Mouse (Mus musculus) forebrain, embryonic 10.5 days (tissue): ENCODE results near the gene Neil1. TPM values are rescaled to one million over a fixed set of nuclear protein-coding genes. Genes with fewer than 3 reads are reported as not detected.

ENCODE experiments used
- DNase-seq: peaks from one replicate; pipeline ENCODE4 v3.0.0-alpha.2; 2017; ENCODE audit warnings: low spot score; ENCODE audit errors: extremely low spot score
- H3K27ac ChIP-seq: fragments of 300-500 bp; sonication (generic); 2 replicates; pipeline ENCODE4 v1.5.1; 2016; ENCODE audit warnings: mild to moderate bottlenecking
- H3K27me3 ChIP-seq: fragments of 300-500 bp; sonication (generic); 2 replicates; pipeline ENCODE4 v1.6.1; 2016; ENCODE audit warnings: mild to moderate bottlenecking; ENCODE audit not compliant: poor library complexity, severe bottlenecking
- H3K36me3 ChIP-seq: fragments of 300-500 bp; sonication (generic); replicated peaks from 2 replicates; pipeline ENCODE4 v1.6.1; 2016; ENCODE audit warnings: mild to moderate bottlenecking, moderate library complexity
- H3K4me1 ChIP-seq: fragments of 300-500 bp; sonication (generic); 2 replicates; pipeline ENCODE4 v1.6.1; 2016
- H3K4me3 ChIP-seq: fragments of 300-500 bp; sonication (generic); 2 replicates; pipeline ENCODE4 v1.5.1; 2016; ENCODE audit warnings: mild to moderate bottlenecking, moderate library complexity
- H3K9me3 ChIP-seq: fragments of 300-500 bp; sonication (generic); 2 replicates; pipeline ENCODE4 v1.6.1; 2016; ENCODE audit warnings: mild to moderate bottlenecking, moderate library complexity
- WGBS: fragments of 180-500 bp; shearing (Covaris S2); methylation state at CpG from one replicate; pipeline ENCODE4 v1.1.7; 2016; 5-methylcytosine and 5-hydroxymethylcytosine counted together
- polyA plus RNA-seq: library from polyadenylated mRNA; unstranded; fragments of >200 nt; fragmentation: Nextera tagmentation; extraction: Ambion mirVana; gene quantifications from 2 replicates; pipeline ENCODE4 v1.2.1, GENCODE M21; 2016

Neil1 gene
- polyA plus RNA-seq, 1 experiment from 2014 or later, result 6.0 TPM

GRCm38 (mm10) chr9:57150192-57150591 lies 2.1 kb upstream of the Neil1 start:
- no peaks in the 10 kb centered on the region for H3K27me3 ChIP-seq
- no peak overlapping the region for H3K27ac ChIP-seq
- H3K9me3 ChIP-seq, result no peaks in the 10 kb centered on the region
- no peak overlapping the region for H3K4me3 ChIP-seq
- H3K36me3 ChIP-seq, result peaks cover 10% of the 10 kb centered on the region
- peaks cover 21% of the 10 kb centered on the region for H3K4me1 ChIP-seq
- WGBS, result 90% methylated on average over 5 of the region's 5 CpGs
- DNase-seq, result no peak

- Histone ChIP-seq H3K4me3 (peak overlapping the region; percentile 65), H3K9me3 (no peaks in the 10 kb centered on the region), H3K27ac (peak overlapping the region; percentile 88), H3K4me1 (peaks cover 21% of the 10 kb centered on the region), H3K27me3 (no peaks in the 10 kb centered on the region), H3K36me3 (peaks cover 7% of the 10 kb centered on the region)
- no peak for DNase-seq
- WGBS, result 72% methylated on average over 6 of the region's 6 CpGs
These were observed 916 bp upstream of the Neil1 start for GRCm38 (mm10) chr9:57149021-57149420.

DNA sequence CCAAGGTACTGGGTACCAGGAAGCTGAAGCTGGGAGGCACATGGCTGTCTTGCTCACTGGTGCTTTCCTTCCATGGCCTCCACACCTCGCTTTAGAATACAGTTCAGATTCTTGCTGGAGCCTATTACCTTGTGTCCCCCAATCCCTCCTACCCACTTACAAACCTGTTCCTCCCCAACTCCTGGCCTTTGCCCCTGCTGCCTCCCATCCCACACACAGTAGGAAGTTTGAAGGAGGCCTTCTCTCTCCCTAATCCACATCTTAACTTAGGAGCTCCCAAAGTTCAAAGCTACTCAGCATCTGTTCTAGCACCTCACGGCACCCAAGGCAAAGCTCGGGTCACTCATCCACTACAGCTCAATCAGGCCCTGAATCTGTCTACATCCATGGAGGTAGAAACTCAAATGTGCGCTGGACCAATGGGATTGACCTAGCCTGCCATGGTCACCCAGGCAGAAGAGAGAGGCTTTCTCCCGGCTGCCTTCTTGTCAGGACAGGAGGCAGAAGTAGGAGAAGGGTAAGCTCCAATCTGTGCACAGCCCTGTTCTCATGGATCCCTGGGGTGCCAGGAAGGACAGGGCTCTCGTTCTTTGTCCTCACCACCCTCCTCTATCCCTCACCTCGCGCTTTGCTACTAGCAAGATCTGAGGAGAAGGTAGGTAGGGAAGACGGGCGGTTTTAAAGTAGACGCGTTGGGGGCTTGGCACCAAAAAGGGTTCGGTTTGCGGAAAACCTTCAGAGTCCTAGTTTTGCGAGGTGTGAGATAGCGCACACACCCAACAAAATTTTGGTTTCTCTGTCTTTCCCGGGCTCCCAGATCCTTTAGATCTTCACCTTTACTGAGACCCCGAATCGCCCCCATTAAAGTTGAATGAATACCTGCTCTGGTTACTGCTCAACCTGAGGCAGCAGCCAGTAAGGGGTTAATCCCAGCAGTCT lies 631 bp downstream of the Neil1 start:
- peak overlapping the region; percentile 65 for H3K4me3 ChIP-seq
- DNase-seq, result peak; percentile 44
- H3K27ac ChIP-seq, result peak overlapping the region; percentile 88
- H3K9me3 ChIP-seq, result no peaks in the 10 kb centered on the region
- H3K4me1 ChIP-seq, result peaks cover 21% of the 10 kb centered on the region
- WGBS, result 8% methylated on average over 19 of the region's 19 CpGs
- no peaks in the 10 kb centered on the region for H3K27me3 ChIP-seq
- peaks cover 22% of the 10 kb centered on the region for H3K36me3 ChIP-seq

DNA sequence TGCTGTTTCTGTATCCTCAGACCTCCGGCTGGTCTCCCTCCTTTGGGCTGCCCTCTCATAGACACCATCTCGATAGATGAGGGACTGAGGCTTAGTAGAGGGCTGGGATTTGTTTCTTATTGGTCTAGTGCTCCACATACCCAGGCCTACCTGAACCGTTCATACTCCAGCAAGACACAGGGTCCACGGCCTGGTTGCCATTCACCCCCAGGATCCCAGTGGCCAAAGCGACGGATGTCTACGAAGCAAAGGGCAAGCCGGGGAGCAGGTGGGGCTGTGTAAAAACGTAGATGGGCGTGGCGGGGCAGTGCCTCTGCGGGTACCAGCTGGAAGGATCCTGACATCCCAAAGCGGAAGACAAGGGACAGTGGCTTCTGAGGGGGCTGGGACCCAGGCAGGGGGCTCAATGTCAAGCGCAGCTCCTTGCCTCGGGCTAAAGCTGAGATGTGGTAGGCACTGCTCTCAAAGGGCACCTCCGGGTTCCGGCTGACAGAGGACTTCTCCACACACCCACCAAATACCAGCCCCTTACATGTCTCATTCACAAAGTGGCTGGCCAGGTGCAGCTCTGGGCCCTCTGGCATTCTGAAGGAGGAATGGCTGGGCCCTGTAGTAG lies 1.5 kb downstream of the Neil1 start:
- no peak for DNase-seq
- Histone ChIP-seq H3K36me3 (peaks cover 31% of the 10 kb centered on the region), H3K27ac (no peak overlapping the region), H3K27me3 (no peaks in the 10 kb centered on the region), H3K4me1 (peaks cover 21% of the 10 kb centered on the region), H3K4me3 (peak overlapping the region; percentile 65), H3K9me3 (no peaks in the 10 kb centered on the region)
- 91% methylated on average over 17 of the region's 17 CpGs for WGBS

DNA sequence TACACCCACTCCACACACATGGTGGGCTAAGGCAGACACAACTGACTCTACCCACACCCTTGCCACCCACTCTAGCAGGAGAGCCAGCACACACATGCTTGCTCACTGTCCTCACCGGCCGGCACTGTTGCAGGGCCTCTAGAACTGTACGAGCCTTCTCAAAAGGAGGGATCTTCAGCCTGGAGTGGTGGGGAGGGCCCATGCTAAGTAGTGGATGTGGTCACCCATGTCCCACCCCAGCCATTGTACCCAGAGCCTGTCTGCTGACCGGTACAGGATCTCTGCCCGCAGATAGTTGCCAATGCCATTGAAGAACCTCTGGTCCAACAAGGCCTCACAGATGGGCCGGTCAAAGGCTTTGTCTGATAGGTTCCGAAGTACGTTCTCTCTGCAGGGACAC lies 3.3 kb downstream of the Neil1 start:
- Histone ChIP-seq H3K4me1 (peaks cover 21% of the 10 kb centered on the region), H3K27me3 (no peaks in the 10 kb centered on the region), H3K9me3 (no peaks in the 10 kb centered on the region), H3K4me3 (no peak overlapping the region), H3K27ac (no peak overlapping the region), H3K36me3 (peaks cover 48% of the 10 kb centered on the region)
- no peak for DNase-seq
- WGBS, result 98% methylated on average over 8 of the region's 8 CpGs

DNA sequence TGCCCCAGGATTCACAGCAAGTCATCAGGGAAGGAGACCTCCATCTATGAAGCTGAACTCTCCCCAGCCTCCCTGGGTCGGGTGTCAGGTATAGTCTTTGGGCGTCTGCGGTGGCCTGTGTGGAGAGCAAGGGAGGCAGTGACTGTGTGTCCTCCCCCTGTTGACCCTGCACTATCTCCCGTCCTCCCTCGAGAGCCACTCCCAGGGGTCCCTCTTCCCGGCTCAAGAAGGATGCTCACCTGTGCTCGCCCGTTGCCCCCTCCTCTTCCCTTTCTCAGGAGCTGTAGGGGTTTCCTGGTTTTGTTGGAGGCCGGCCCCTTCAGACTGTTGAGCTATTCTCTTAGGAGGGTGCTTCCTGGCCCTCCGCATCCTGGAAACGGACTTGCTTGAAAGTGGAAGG lies 4.9 kb downstream of the Neil1 start:
- WGBS, result 90% methylated on average over 11 of the region's 11 CpGs
- H3K27ac ChIP-seq, result no peak overlapping the region
- H3K4me1 ChIP-seq, result peaks cover 12% of the 10 kb centered on the region
- H3K36me3 ChIP-seq, result peaks cover 64% of the 10 kb centered on the region
- no peak overlapping the region for H3K4me3 ChIP-seq
- H3K27me3 ChIP-seq, result no peaks in the 10 kb centered on the region
- H3K9me3 ChIP-seq, result no peaks in the 10 kb centered on the region
- no peak for DNase-seq

DNA sequence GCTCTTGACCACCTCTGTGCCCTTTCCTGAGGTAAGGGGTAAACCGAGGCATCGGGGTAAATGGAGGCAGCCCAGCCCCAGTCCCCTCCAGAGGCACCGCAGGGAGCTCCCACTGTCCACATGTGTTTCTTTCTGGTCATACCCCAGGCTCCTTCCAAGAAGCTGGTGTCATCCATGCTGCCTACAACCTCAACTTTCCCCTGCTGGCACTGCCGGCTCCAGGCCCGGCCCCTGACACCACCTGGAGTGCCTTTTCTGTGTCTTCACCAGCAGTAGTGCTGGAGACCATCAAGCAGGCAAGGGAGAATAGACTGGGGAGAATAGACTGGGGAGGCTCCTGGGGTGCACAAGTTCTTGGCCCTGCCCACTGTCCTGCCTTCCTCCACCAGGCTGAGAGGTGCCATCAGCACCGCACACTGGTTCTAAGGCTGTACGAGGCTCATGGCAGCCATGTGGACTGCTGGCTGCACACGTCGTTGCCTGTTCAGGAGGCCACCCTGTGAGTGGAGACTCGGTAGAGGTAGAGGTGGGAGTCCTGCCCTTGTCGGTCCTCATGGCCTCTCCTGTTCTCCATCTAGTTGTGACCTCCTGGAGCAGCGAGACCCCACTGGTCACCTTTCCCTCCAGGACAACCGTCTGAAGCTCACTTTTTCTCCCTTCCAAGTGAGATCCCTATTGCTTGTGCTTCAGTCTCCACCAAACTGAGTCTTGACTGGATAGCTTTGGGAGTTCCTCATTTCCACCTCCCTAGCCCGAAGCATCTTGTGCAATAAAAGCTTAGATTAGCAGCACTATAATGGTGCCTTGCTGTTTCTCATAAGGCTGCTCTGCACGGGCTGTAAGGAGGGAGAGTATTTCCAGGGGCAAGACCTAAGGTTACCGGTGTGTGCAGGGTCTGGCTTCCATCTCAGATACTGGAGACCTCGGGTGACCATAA lies 6.4 kb downstream of the Neil1 start:
- no peak overlapping the region for H3K4me3 ChIP-seq
- no peaks in the 10 kb centered on the region for H3K9me3 ChIP-seq
- H3K27ac ChIP-seq, result no peak overlapping the region
- no peaks in the 10 kb centered on the region for H3K27me3 ChIP-seq
- DNase-seq, result no peak
- H3K36me3 ChIP-seq, result peaks cover 80% of the 10 kb centered on the region
- peaks cover 2% of the 10 kb centered on the region; the same call in 1 of the 2 replicates for H3K4me1 ChIP-seq
- WGBS, result 92% methylated on average over 17 of the region's 17 CpGs

GRCm38 (mm10) chr9:57139571-57139970 lies 8.5 kb downstream of the Neil1 start:
- Histone ChIP-seq H3K27me3 (no peaks in the 10 kb centered on the region), H3K9me3 (no peaks in the 10 kb centered on the region), H3K27ac (no peak overlapping the region), H3K36me3 (peaks cover 99% of the 10 kb centered on the region), H3K4me1 (no peaks in the 10 kb centered on the region), H3K4me3 (no peak overlapping the region)
- WGBS, result 97% methylated on average over 5 of the region's 5 CpGs
- no peak for DNase-seq

DNA sequence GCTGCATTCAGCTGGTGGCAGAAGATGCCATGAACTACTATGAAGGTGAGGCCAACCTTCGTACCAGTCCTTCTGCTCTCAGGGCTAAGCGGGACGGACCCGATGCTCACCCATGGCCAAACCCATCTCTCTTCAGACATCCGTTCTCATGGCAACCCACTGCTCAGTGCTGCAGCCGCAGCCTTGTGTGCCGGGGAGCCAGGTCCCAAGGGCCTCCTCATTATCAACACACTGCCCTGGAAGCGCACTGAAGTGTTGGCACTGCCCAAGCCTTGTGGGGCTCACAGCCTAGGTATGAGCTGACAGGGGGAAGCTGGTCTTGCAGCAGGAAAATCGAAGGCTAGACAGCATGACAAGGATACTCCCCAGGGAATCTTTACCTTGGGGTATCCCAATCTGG lies 9.0 kb downstream of the Neil1 start:
- Histone ChIP-seq H3K4me1 (no peaks in the 10 kb centered on the region), H3K36me3 (peaks cover 97% of the 10 kb centered on the region), H3K27ac (no peak overlapping the region), H3K27me3 (no peaks in the 10 kb centered on the region), H3K9me3 (no peaks in the 10 kb centered on the region), H3K4me3 (no peak overlapping the region)
- WGBS, result 92% methylated on average over 9 of the region's 9 CpGs
- DNase-seq, result no peak

DNA sequence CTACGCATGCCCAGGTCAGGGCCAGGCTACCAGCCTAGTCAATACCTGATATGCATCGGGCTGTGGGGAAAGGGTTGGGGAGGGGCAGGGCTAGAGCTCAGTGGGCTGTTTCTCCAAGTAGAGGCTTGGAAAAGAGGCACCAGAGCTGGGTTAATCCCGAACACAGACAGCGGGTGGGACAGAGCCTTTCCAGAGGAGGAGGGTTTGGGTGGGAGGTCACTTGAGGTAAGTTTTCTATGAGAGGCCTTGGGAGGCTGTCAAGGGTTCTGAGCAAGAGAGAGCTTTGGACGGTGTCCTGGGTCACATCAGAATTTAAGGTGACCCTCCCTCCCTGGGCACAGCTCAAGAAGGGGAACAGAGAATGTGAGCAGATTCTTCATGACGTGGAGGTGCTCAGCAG lies 9.6 kb downstream of the Neil1 start:
- Histone ChIP-seq H3K4me3 (no peak overlapping the region), H3K27me3 (no peaks in the 10 kb centered on the region), H3K27ac (no peak overlapping the region), H3K36me3 (peaks cover 92% of the 10 kb centered on the region), H3K4me1 (no peaks in the 10 kb centered on the region), H3K9me3 (no peaks in the 10 kb centered on the region)
- 95% methylated on average over 6 of the region's 6 CpGs for WGBS
- DNase-seq, result no peak

GRCm38 (mm10) chr9:57137777-57138176 lies 10.3 kb downstream of the Neil1 start:
- H3K4me1 ChIP-seq, result no peaks in the 10 kb centered on the region
- H3K4me3 ChIP-seq, result no peak overlapping the region
- no peaks in the 10 kb centered on the region for H3K9me3 ChIP-seq
- no peak overlapping the region for H3K27ac ChIP-seq
- peaks cover 85% of the 10 kb centered on the region for H3K36me3 ChIP-seq
- 95% methylated on average over 9 of the region's 9 CpGs for WGBS
- no peak for DNase-seq
- no peaks in the 10 kb centered on the region for H3K27me3 ChIP-seq

DNA sequence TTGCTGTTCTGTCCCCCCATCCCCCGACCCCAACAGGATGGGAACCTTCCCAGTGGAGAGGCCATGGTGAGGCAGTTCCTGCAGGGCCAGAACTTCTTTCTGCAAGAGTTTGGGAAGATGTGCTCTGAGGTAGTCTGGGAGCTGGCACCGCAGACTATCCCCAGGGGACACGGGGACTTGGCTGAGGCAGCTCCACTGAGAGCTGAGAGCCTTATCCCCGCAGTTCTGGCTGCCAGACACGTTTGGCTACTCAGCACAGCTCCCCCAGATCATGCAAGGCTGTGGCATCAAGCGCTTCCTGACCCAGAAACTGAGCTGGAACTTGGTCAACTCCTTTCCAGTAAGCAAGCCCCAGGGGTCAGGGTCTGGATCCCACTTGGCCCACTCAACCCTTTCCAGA lies 10.9 kb downstream of the Neil1 start:
- Histone ChIP-seq H3K4me3 (no peak overlapping the region), H3K36me3 (peaks cover 80% of the 10 kb centered on the region), H3K4me1 (no peaks in the 10 kb centered on the region), H3K27ac (no peak overlapping the region), H3K9me3 (no peaks in the 10 kb centered on the region), H3K27me3 (no peaks in the 10 kb centered on the region)
- DNase-seq, result no peak
- WGBS, result 87% methylated on average over 6 of the region's 6 CpGs
